Mouse (Mus musculus): ENCODE measurements around the gene Gk5.

DNA sequence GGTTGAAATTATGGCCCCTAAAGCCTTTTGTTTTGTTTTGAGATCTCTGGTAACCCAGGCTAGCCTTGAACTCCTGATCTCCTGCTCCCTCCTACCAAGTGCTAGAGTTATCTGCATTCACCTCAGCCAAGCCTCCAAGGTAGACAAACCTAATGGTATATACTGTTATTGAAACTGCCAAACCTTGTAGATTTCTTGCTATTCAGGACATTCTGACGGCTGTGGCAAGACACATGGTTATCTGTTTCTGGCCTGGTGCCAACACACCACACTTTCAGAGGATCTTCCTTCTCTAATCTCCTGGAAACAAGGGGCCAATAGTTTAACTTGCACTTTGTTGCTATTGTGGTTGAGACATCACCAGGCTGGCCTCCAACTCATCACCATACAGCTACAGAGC lies 24.0 kb upstream of the Gk5 start:
- TF ChIP-seq KAT2A (IDR thresholded peaks at IDR 0.05; ENCODE audit: insufficient replicate concordance, low read length) (no peak), EP300 (IDR thresholded peaks at IDR 0.05; ENCODE audit: low read length) (no peak), CTCF (conservative IDR thresholded peaks at IDR 0.05 in 1 of 2, IDR thresholded peaks at IDR 0.05 in 1 of 2; ENCODE audit: low read depth in 2 of 2, low read length in 2 of 2) (no peak), POLR2AphosphoS2 (IDR thresholded peaks at IDR 0.05; ENCODE audit: low read depth, low read length) (no peak), BHLHE40 (IDR thresholded peaks at IDR 0.05; ENCODE audit: low read depth, low read length) (no peak), POLR2A (IDR thresholded peaks at IDR 0.05; ENCODE audit: low read depth, low read length) (no peak), ZKSCAN1 (IDR thresholded peaks at IDR 0.05; ENCODE audit: borderline replicate concordance, low read depth, low read length) (no peak), ZC3H11A (IDR thresholded peaks at IDR 0.05; ENCODE audit: low read depth, low read length) (no peak), MAZ (IDR thresholded peaks at IDR 0.05; ENCODE audit: low read depth, low read length) (no peak), JUN (IDR thresholded peaks at IDR 0.05; ENCODE audit: insufficient read depth, low read depth, low read length) (no peak)

All from CH12.LX (cell line).